Mouse (Mus musculus): ENCODE data around the gene Ptgfr.

Gene Ptgfr

GRCm38 (mm10) chr3:151836871-151837680 lies at the start of gene Ptgfr:
Gene Ptgfr, minus strand, starts transcription at chr3:151837630.
- DNase-seq (ENCODE audit: low spot score in 2 of 2) = no peak

GRCm38 (mm10) chr3:151883881-151884280 lies 46.5 kb upstream of the Ptgfr start:
- no peak for DNase-seq (ENCODE audit: low spot score in 2 of 2)

- no peak for DNase-seq (ENCODE audit: low spot score in 2 of 2)
Measured at GRCm38 (mm10) chr3:151879981-151880380, 42.6 kb upstream of the Ptgfr start.

- no peak for DNase-seq (ENCODE audit: low spot score in 2 of 2)
Measured at GRCm38 (mm10) chr3:151868970-151869369, 31.5 kb upstream of the Ptgfr start.

- DNase-seq (ENCODE audit: low spot score in 2 of 2) = no peak
Measured at GRCm38 (mm10) chr3:151851344-151851743, 13.9 kb upstream of the Ptgfr start.

GRCm38 (mm10) chr3:151850621-151851020 lies 13.2 kb upstream of the Ptgfr start:
- DNase-seq (ENCODE audit: low spot score in 2 of 2) = no peak

GRCm38 (mm10) chr3:151846292-151846691 lies 8.9 kb upstream of the Ptgfr start:
- no peak for DNase-seq (ENCODE audit: low spot score in 2 of 2)

- no peak for DNase-seq (ENCODE audit: low spot score in 2 of 2)
Measured at GRCm38 (mm10) chr3:151844361-151845154, 7.1 kb upstream of the Ptgfr start.

- DNase-seq (ENCODE audit: low spot score in 2 of 2) = no peak
Measured at GRCm38 (mm10) chr3:151840688-151841087, 3.3 kb upstream of the Ptgfr start.

- no peak for DNase-seq (ENCODE audit: low spot score in 2 of 2)
Measured at GRCm38 (mm10) chr3:151838372-151838771, 942 bp upstream of the Ptgfr start.

- DNase-seq (ENCODE audit: low spot score in 2 of 2) = no peak
Measured at GRCm38 (mm10) chr3:151837749-151838148, 319 bp upstream of the Ptgfr start.

GRCm38 (mm10) chr3:151836451-151836850 lies 979 bp downstream of the Ptgfr start:
- DNase-seq (ENCODE audit: low spot score in 2 of 2) = no peak

- no peak for DNase-seq (ENCODE audit: low spot score in 2 of 2)
Measured at GRCm38 (mm10) chr3:151835831-151836230, 1.6 kb downstream of the Ptgfr start.

- DNase-seq (ENCODE audit: low spot score in 2 of 2) = no peak
Measured at GRCm38 (mm10) chr3:151827950-151828610, 9.3 kb downstream of the Ptgfr start.

GRCm38 (mm10) chr3:151819811-151820210 lies 17.6 kb downstream of the Ptgfr start:
- no peak for DNase-seq (ENCODE audit: low spot score in 2 of 2)

- DNase-seq (ENCODE audit: low spot score in 2 of 2) = no peak
Measured at GRCm38 (mm10) chr3:151818265-151818664, 19.2 kb downstream of the Ptgfr start.

GRCm38 (mm10) chr3:151808613-151809012 lies 28.8 kb downstream of the Ptgfr start:
- no peak for DNase-seq (ENCODE audit: low spot score in 2 of 2)

GRCm38 (mm10) chr3:151788622-151789021 lies 48.8 kb downstream of the Ptgfr start:
- no peak for DNase-seq (ENCODE audit: low spot score in 2 of 2)

GRCm38 (mm10) chr3:151775089-151775488 lies 62.3 kb downstream of the Ptgfr start:
- no peak for DNase-seq (ENCODE audit: low spot score in 2 of 2)

GRCm38 (mm10) chr3:151771074-151771473 lies 66.4 kb downstream of the Ptgfr start:
- DNase-seq (ENCODE audit: low spot score in 2 of 2) = peak in 1 of 2 experiments; percentile 26

GRCm38 (mm10) chr3:151749737-151750136 lies 87.7 kb downstream of the Ptgfr start, which contains the start of gene Ifi44:
Gene Ifi44, minus strand, starts transcription at chr3:151749960.
- no peak for DNase-seq (ENCODE audit: low spot score in 2 of 2)

- DNase-seq (ENCODE audit: low spot score in 2 of 2) = no peak
Measured at GRCm38 (mm10) chr3:151748514-151748913, 88.9 kb downstream of the Ptgfr start.
